Mouse (Mus musculus): ENCODE data around the gene Klhl40.

The Klhl40 gene

GRCm38 (mm10) chr9:121778066-121778624 is 738 bp downstream of the Klhl40 start:
- peak; percentile 88 for DNase-seq (ENCODE audit: low read depth, low spot score)

- no peak for DNase-seq (ENCODE audit: low read depth, low spot score)
These were observed 7.4 kb downstream of the Klhl40 start for GRCm38 (mm10) chr9:121784801-121785200.

- no peak for DNase-seq (ENCODE audit: low read depth, low spot score)
These were observed 7.9 kb downstream of the Klhl40 start for GRCm38 (mm10) chr9:121785261-121785660.

- peak; percentile 63 for DNase-seq (ENCODE audit: low read depth, low spot score)
These were observed 9.0 kb downstream of the Klhl40 start for GRCm38 (mm10) chr9:121786359-121786758.

- DNase-seq (ENCODE audit: low read depth, low spot score) = peak; percentile 91
These were observed 13.8 kb downstream of the Klhl40 start for GRCm38 (mm10) chr9:121791206-121791605.

- DNase-seq (ENCODE audit: low read depth, low spot score) = peak; percentile 63
These were observed 14.5 kb downstream of the Klhl40 start, which contains the start of gene Hhatl for GRCm38 (mm10) chr9:121791757-121792521. Hhatl (minus strand) TSS chr9:121792507.

GRCm38 (mm10) chr9:121794972-121795539 is 17.6 kb downstream of the Klhl40 start:
- DNase-seq (ENCODE audit: low read depth, low spot score) = no peak

GRCm38 (mm10) chr9:121797722-121798121 is 20.3 kb downstream of the Klhl40 start:
- DNase-seq (ENCODE audit: low read depth, low spot score) = no peak

- peak; percentile 54 for DNase-seq (ENCODE audit: low read depth, low spot score)
These were observed 21.6 kb downstream of the Klhl40 start for GRCm38 (mm10) chr9:121798887-121799520.

GRCm38 (mm10) chr9:121802747-121803146 is 25.3 kb downstream of the Klhl40 start:
- DNase-seq (ENCODE audit: low read depth, low spot score) = no peak

- peak; percentile 56 for DNase-seq (ENCODE audit: low read depth, low spot score)
These were observed 30.1 kb downstream of the Klhl40 start for GRCm38 (mm10) chr9:121807546-121807945.

GRCm38 (mm10) chr9:121807947-121808346 is 30.5 kb downstream of the Klhl40 start:
- peak; percentile 61 for DNase-seq (ENCODE audit: low read depth, low spot score)

GRCm38 (mm10) chr9:121808511-121808910 is 31.1 kb downstream of the Klhl40 start:
- DNase-seq (ENCODE audit: low read depth, low spot score) = peak; percentile 85

GRCm38 (mm10) chr9:121810081-121810821 is 32.8 kb downstream of the Klhl40 start:
- DNase-seq (ENCODE audit: low read depth, low spot score) = peak; percentile 95

GRCm38 (mm10) chr9:121815183-121815582 is 37.8 kb downstream of the Klhl40 start:
- no peak for DNase-seq (ENCODE audit: low read depth, low spot score)

GRCm38 (mm10) chr9:121819073-121819770 is 41.8 kb downstream of the Klhl40 start:
- DNase-seq (ENCODE audit: low read depth, low spot score) = peak; percentile 78

- peak; percentile 89 for DNase-seq (ENCODE audit: low read depth, low spot score)
These were observed 42.5 kb downstream of the Klhl40 start for GRCm38 (mm10) chr9:121819771-121820471.

GRCm38 (mm10) chr9:121820765-121821164 is 43.4 kb downstream of the Klhl40 start:
- no peak for DNase-seq (ENCODE audit: low read depth, low spot score)

- peak; percentile 83 for DNase-seq (ENCODE audit: low read depth, low spot score)
These were observed 45.2 kb downstream of the Klhl40 start for GRCm38 (mm10) chr9:121822585-121822991.

- DNase-seq (ENCODE audit: low read depth, low spot score) = peak; percentile 94
These were observed 45.6 kb downstream of the Klhl40 start for GRCm38 (mm10) chr9:121823051-121823450.
